Mouse (Mus musculus): ENCODE data around the gene Nr1h2.
A peak's percentile ranks its signal among the peaks of the same experiment; 100 is the strongest.

Nr1h2 gene

GRCm38 (mm10) chr7:44534242-44534641, 19.5 kb downstream of the Nr1h2 start:
- DNase-seq (ENCODE audit: low read depth, low spot score), result peak; percentile 95
- H3K27me3 ChIP-seq (ENCODE audit: control insufficient read depth, insufficient read depth, low read length, poor library complexity, severe bottlenecking), result no peaks in the 10 kb centered on the region
- H3K36me3 ChIP-seq (ENCODE audit: control insufficient read depth, insufficient read depth, low read length, poor library complexity, severe bottlenecking), result peaks cover 20% of the 10 kb centered on the region

- Histone ChIP-seq H3K36me3 (ENCODE audit: control insufficient read depth, insufficient read depth, low read length, poor library complexity, severe bottlenecking) (peaks cover 23% of the 10 kb centered on the region), H3K27me3 (ENCODE audit: control insufficient read depth, insufficient read depth, low read length, poor library complexity, severe bottlenecking) (no peaks in the 10 kb centered on the region)
- peak; percentile 50 for DNase-seq (ENCODE audit: low read depth, low spot score)
Measured at GRCm38 (mm10) chr7:44533746-44534045, 20.1 kb downstream of the Nr1h2 start.

- DNase-seq (ENCODE audit: low read depth, low spot score), result peak; percentile 73
- H3K27me3 ChIP-seq (ENCODE audit: control insufficient read depth, insufficient read depth, low read length, poor library complexity, severe bottlenecking), result no peaks in the 10 kb centered on the region
- peaks cover 24% of the 10 kb centered on the region for H3K36me3 ChIP-seq (ENCODE audit: control insufficient read depth, insufficient read depth, low read length, poor library complexity, severe bottlenecking)
Measured at GRCm38 (mm10) chr7:44532918-44533745, 20.6 kb downstream of the Nr1h2 start.

- DNase-seq (ENCODE audit: low read depth, low spot score), result peak; percentile 70
- Histone ChIP-seq H3K27me3 (ENCODE audit: control insufficient read depth, insufficient read depth, low read length, poor library complexity, severe bottlenecking) (no peaks in the 10 kb centered on the region), H3K36me3 (ENCODE audit: control insufficient read depth, insufficient read depth, low read length, poor library complexity, severe bottlenecking) (peaks cover 21% of the 10 kb centered on the region)
Measured at GRCm38 (mm10) chr7:44531946-44532732, 21.6 kb downstream of the Nr1h2 start, which contains the start of gene Spib. Gene Spib, minus strand, starts transcription at chr7:44532071.

GRCm38 (mm10) chr7:44531207-44531606, 22.5 kb downstream of the Nr1h2 start:
- Histone ChIP-seq H3K27me3 (ENCODE audit: control insufficient read depth, insufficient read depth, low read length, poor library complexity, severe bottlenecking) (no peaks in the 10 kb centered on the region), H3K36me3 (ENCODE audit: control insufficient read depth, insufficient read depth, low read length, poor library complexity, severe bottlenecking) (peaks cover 25% of the 10 kb centered on the region)
- peak; percentile 86 for DNase-seq (ENCODE audit: low read depth, low spot score)

- peaks cover 25% of the 10 kb centered on the region for H3K36me3 ChIP-seq (ENCODE audit: control insufficient read depth, insufficient read depth, low read length, poor library complexity, severe bottlenecking)
- DNase-seq (ENCODE audit: low read depth, low spot score), result peak; percentile 58
Measured at GRCm38 (mm10) chr7:44530507-44530906, 23.2 kb downstream of the Nr1h2 start.

GRCm38 (mm10) chr7:44529518-44529917, 24.2 kb downstream of the Nr1h2 start:
- H3K27me3 ChIP-seq (ENCODE audit: control insufficient read depth, insufficient read depth, low read length, poor library complexity, severe bottlenecking), result no peaks in the 10 kb centered on the region
- DNase-seq (ENCODE audit: low read depth, low spot score), result peak; percentile 56
- peaks cover 21% of the 10 kb centered on the region for H3K36me3 ChIP-seq (ENCODE audit: control insufficient read depth, insufficient read depth, low read length, poor library complexity, severe bottlenecking)

More at GRCm38 (mm10) chr7:44530507-44530906, 23.2 kb downstream of the Nr1h2 start:
- no peaks in the 10 kb centered on the region for H3K27me3 ChIP-seq (ENCODE audit: control insufficient read depth, insufficient read depth, low read length, poor library complexity, severe bottlenecking)

GRCm38 (mm10) chr7:44527483-44528398, 26.0 kb downstream of the Nr1h2 start:
- Histone ChIP-seq H3K27me3 (ENCODE audit: control insufficient read depth, insufficient read depth, low read length, poor library complexity, severe bottlenecking) (no peaks in the 10 kb centered on the region), H3K36me3 (ENCODE audit: control insufficient read depth, insufficient read depth, low read length, poor library complexity, severe bottlenecking) (peaks cover 21% of the 10 kb centered on the region)
- DNase-seq (ENCODE audit: low read depth, low spot score), result peak; percentile 93

GRCm38 (mm10) chr7:44526414-44527154, 27.2 kb downstream of the Nr1h2 start:
- peak; percentile 71 for DNase-seq (ENCODE audit: low read depth, low spot score)
- peaks cover 21% of the 10 kb centered on the region for H3K36me3 ChIP-seq (ENCODE audit: control insufficient read depth, insufficient read depth, low read length, poor library complexity, severe bottlenecking)
- no peaks in the 10 kb centered on the region for H3K27me3 ChIP-seq (ENCODE audit: control insufficient read depth, insufficient read depth, low read length, poor library complexity, severe bottlenecking)

- DNase-seq (ENCODE audit: low read depth, low spot score), result peak; percentile 74
- H3K27me3 ChIP-seq (ENCODE audit: control insufficient read depth, insufficient read depth, low read length, poor library complexity, severe bottlenecking), result no peaks in the 10 kb centered on the region
Measured at GRCm38 (mm10) chr7:44525126-44525832, 28.5 kb downstream of the Nr1h2 start.

GRCm38 (mm10) chr7:44524502-44524901, 29.2 kb downstream of the Nr1h2 start, which contains the start of gene Mybpc2:
Gene Mybpc2, minus strand, starts transcription at chr7:44524656.
- peaks cover 20% of the 10 kb centered on the region for H3K36me3 ChIP-seq (ENCODE audit: control insufficient read depth, insufficient read depth, low read length, poor library complexity, severe bottlenecking)
- no peaks in the 10 kb centered on the region for H3K27me3 ChIP-seq (ENCODE audit: control insufficient read depth, insufficient read depth, low read length, poor library complexity, severe bottlenecking)
- no peak for DNase-seq (ENCODE audit: low read depth, low spot score)

More at GRCm38 (mm10) chr7:44525126-44525832, 28.5 kb downstream of the Nr1h2 start:
- H3K36me3 ChIP-seq (ENCODE audit: control insufficient read depth, insufficient read depth, low read length, poor library complexity, severe bottlenecking), result peaks cover 21% of the 10 kb centered on the region

GRCm38 (mm10) chr7:44523056-44523455, 30.7 kb downstream of the Nr1h2 start:
- no peaks in the 10 kb centered on the region for H3K27me3 ChIP-seq (ENCODE audit: control insufficient read depth, insufficient read depth, low read length, poor library complexity, severe bottlenecking)
- H3K36me3 ChIP-seq (ENCODE audit: control insufficient read depth, insufficient read depth, low read length, poor library complexity, severe bottlenecking), result peaks cover 9% of the 10 kb centered on the region; the same call in 1 of the 2 replicates
- DNase-seq (ENCODE audit: low read depth, low spot score), result no peak

- Histone ChIP-seq H3K36me3 (ENCODE audit: control insufficient read depth, insufficient read depth, low read length, poor library complexity, severe bottlenecking) (no peaks in the 10 kb centered on the region), H3K27me3 (ENCODE audit: control insufficient read depth, insufficient read depth, low read length, poor library complexity, severe bottlenecking) (no peaks in the 10 kb centered on the region)
- peak; percentile 86 for DNase-seq (ENCODE audit: low read depth, low spot score)
Measured at GRCm38 (mm10) chr7:44521710-44522109, 32.0 kb downstream of the Nr1h2 start.
